In genomic region chr1:139454340-139455225, GRCm38 (mm10) we compare ENCODE assay signal across 7 mouse cellular contexts. TPM values are rescaled to one million over a fixed set of nuclear protein-coding genes. Genes with fewer than 3 reads are reported as not detected.
DNase-seq lines count a peak whose midpoint lies in the region; ATAC-seq lines count a peak whose summit lies in the region.

Gene Aspm (plus strand): TSS chr1:139454772.

- H3K27ac ChIP-seq in intestine, embryonic 16.5 days (ENCODE audit: low read length), result 0 out of 2 replicates have a peak within 1 kb of the TSS, but pooled peaks have one; percentile 5
- peak within 1 kb of the TSS; percentile 45 for H3K27ac ChIP-seq in midbrain, embryonic 11.5 days (ENCODE audit: low read depth, low read length)

- intact Hi-C loops in left cerebral cortex, postnatal 36 days (cut with DNase I), result no loop called here

- H3K4me3 ChIP-seq in intestine, embryonic 16.5 days (ENCODE audit: low read length), result peak within 1 kb of the TSS; percentile 80
- H3K4me3 ChIP-seq in midbrain, embryonic 11.5 days (ENCODE audit: low read depth, low read length), result peak within 1 kb of the TSS; percentile 87

- peak; percentile 100 for ATAC-seq in intestine, embryonic 16.5 days
- ATAC-seq in midbrain, embryonic 11.5 days (ENCODE audit: low FRiP score), result peak; percentile 99

- H3K36me3 ChIP-seq in intestine, embryonic 16.5 days (ENCODE audit: control insufficient read depth, insufficient read depth, low read length), result peaks cover 5% of the 10 kb centered on the region; the same call in 1 of the 2 replicates
- H3K36me3 ChIP-seq in midbrain, embryonic 11.5 days (ENCODE audit: control insufficient read depth, insufficient read depth, low read length), result peaks cover 3% of the 10 kb centered on the region

- H3K4me1 ChIP-seq in intestine, embryonic 16.5 days (ENCODE audit: control insufficient read depth, insufficient read depth, low read length), result peaks cover 10% of the 10 kb centered on the region
- H3K4me1 ChIP-seq in midbrain, embryonic 11.5 days (ENCODE audit: control insufficient read depth, insufficient read depth, low read length), result peaks cover 3% of the 10 kb centered on the region; the same call in 1 of the 2 replicates

- no peaks in the 10 kb centered on the region for H3K27me3 ChIP-seq in intestine, embryonic 16.5 days (replicated peaks; ENCODE audit: control insufficient read depth, insufficient read depth, low read length)
- no peaks in the 10 kb centered on the region for H3K27me3 ChIP-seq in midbrain, embryonic 11.5 days (ENCODE audit: control insufficient read depth, insufficient read depth, low read length)

- peak within 1 kb of the TSS; percentile 79 for H3K9ac ChIP-seq in intestine, embryonic 16.5 days (ENCODE audit: low read depth, low read length)
- H3K9ac ChIP-seq in midbrain, embryonic 11.5 days (ENCODE audit: low read length), result peak within 1 kb of the TSS; percentile 86

- H3K4me2 ChIP-seq in intestine, embryonic 16.5 days (ENCODE audit: low read depth, low read length), result peak within 1 kb of the TSS; percentile 90
- peak within 1 kb of the TSS; percentile 79 for H3K4me2 ChIP-seq in midbrain, embryonic 11.5 days

- under 1% methylated on average over 59 of the region's 65 CpGs for WGBS in intestine, embryonic 16.5 days
- under 1% methylated on average over 60 of the region's 65 CpGs for WGBS in midbrain, embryonic 11.5 days

- peak; percentile 86 for DNase-seq in adrenal gland, adult 8-10 months
- peak; percentile 92 for DNase-seq in embryo, embryonic 9.5 days (ENCODE audit: extremely low spot score)
- DNase-seq in gastrocnemius, postnatal 4 days (ENCODE audit: low spot score in 2 of 2), result peak; percentile 70 to 87
- DNase-seq in left cerebral cortex, postnatal 36 days (ENCODE audit: low spot score in 2 of 2), result peak; percentile 80 to 85
- DNase-seq in midbrain, embryonic 11.5 days (ENCODE audit: low spot score, missing footprints), result peak; percentile 97
- DNase-seq in skeletal muscle tissue, adult 2 months (ENCODE audit: low read depth, low spot score), result peak; percentile 79

- no peaks in the 10 kb centered on the region for H3K9me3 ChIP-seq in intestine, embryonic 16.5 days (ENCODE audit: control insufficient read depth, low read length)
- no peaks in the 10 kb centered on the region for H3K9me3 ChIP-seq in midbrain, embryonic 11.5 days (ENCODE audit: control insufficient read depth, low read length)

RNA-seq across cellular contexts. Expression of gene Aspm, which starts in this region (rescaled TPM):
- 1 to 10 TPM in 1 of 4 experiments, under 1 TPM in 3; 0.67 to 1.5 (median 0.84) TPM for total RNA-seq in adrenal gland, adult 8-10 months (2022)
- total RNA-seq in gastrocnemius, postnatal 4 days (2021), result 10 to 100 TPM; 12.3 to 13.9 TPM
- polyA plus RNA-seq in intestine, embryonic 16.5 days (2015; fragmentation: Nextera tagmentation; extraction: Ambion mirVana), result 6.6 and 6.9 TPM in 2 replicates
- total RNA-seq in left cerebral cortex, postnatal 36 days (2021), result under 1 TPM; 0.39 to 0.54 TPM
- polyA plus RNA-seq in midbrain, embryonic 11.5 days (2014; fragmentation: Nextera tagmentation; extraction: Ambion mirVana), result 30.0 and 31.5 TPM in 2 replicates

Comparison
In these comparisons a context has a peak if more than half of its experiments do, and no peak if none do; other contexts are left out.
1. Peak in every context shown above with its lines: DNase-seq, ATAC-seq, H3K4me3 ChIP-seq and H3K27ac ChIP-seq.
2. RNA of gene Aspm (total RNA-seq): 12.3 to 13.9 TPM in gastrocnemius, postnatal 4 days; 0.67 to 1.5 TPM in adrenal gland, adult 8-10 months and 0.39 to 0.54 TPM in left cerebral cortex, postnatal 36 days; every median in the first group is over 4 times any median in the second.
3. Peak in DNase-seq in left cerebral cortex, postnatal 36 days; RNA of the gene not detected or under 1 TPM.